ENCODE assay signal across 7 mouse cellular contexts in the genomic region with DNA sequence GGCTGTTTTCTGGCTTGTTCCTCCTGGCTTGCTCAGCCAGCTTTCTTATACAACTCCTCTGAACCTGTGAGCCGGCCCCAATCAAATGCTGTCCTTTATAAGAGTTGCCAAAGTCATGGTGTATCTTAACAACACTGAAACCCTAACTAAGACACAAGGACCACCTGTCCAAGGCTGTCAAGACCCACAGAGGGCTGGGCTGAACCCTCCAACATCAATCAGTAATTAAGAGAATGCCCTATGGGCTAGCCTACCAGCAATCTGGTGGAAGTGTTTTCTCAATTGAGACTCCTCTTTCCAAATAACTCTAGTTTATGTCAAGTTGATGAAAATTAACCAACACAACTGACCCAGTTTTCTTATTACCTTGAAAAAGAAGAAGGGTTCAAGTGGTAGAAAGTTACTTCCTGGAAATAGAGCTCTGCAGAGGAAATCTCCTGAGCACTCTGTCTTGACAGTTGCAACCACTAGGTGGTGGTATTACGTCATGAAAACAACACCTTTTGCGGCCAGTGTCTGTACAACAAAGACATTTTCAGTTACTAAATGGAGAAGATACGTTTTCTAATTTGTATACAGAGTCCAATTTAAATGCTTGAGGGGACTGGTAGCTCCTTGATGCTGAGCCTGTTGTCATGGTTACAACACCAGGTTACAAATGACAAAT. TPM values are rescaled to one million over a fixed set of nuclear protein-coding genes. Genes with fewer than 3 reads are reported as not detected.
A peak's percentile ranks its signal among the peaks of the same experiment; 100 is the strongest.
DNase-seq lines count a peak whose midpoint lies in the region; ATAC-seq lines count a peak whose summit lies in the region.

No protein-coding gene starts in this region.

- no peak overlapping the region for H3K4me2 ChIP-seq in forebrain, embryonic 14.5 days (ENCODE audit: low read length)
- no peak overlapping the region for H3K4me2 ChIP-seq in hindbrain, embryonic 14.5 days (replicated peaks)

- H3K36me3 ChIP-seq in forebrain, embryonic 14.5 days (ENCODE audit: control insufficient read depth, insufficient read depth, low read length): no peaks in the 10 kb centered on the region
- no peaks in the 10 kb centered on the region for H3K36me3 ChIP-seq in hindbrain, embryonic 14.5 days (replicated peaks; ENCODE audit: control insufficient read depth, insufficient read depth)

- 18% methylated on average over 4 of the region's 4 CpGs for WGBS in forebrain, embryonic 14.5 days
- 25% methylated on average over 4 of the region's 4 CpGs for WGBS in hindbrain, embryonic 14.5 days

- DNase-seq in NIH3T3 (ENCODE audit: low read depth): peak; percentile 91
- DNase-seq in c-Kit-positive CD71-positive TER-119-positive erythroid progenitor cells, embryonic 14.5 days (ENCODE audit: low spot score): peak; percentile 63
- peak; percentile 94 for DNase-seq in forebrain, embryonic 14.5 days (ENCODE audit: low spot score)
- DNase-seq in hindbrain, embryonic 14.5 days (ENCODE audit: low spot score): peak; percentile 90
- DNase-seq in layer of hippocampus, postnatal 25 days (ENCODE audit: extremely low spot score in 1 of 2, low spot score in 1 of 2): peak; percentile 33 to 77
- DNase-seq in right cerebral cortex, postnatal 10 days (ENCODE audit: low spot score in 2 of 2): peak; percentile 82 to 87

- no peaks in the 10 kb centered on the region for H3K9me3 ChIP-seq in forebrain, embryonic 14.5 days (replicated peaks; ENCODE audit: control insufficient read depth, low read length)
- H3K9me3 ChIP-seq in hindbrain, embryonic 14.5 days (ENCODE audit: control insufficient read depth, low read length): no peaks in the 10 kb centered on the region

- peak; percentile 88 for ATAC-seq in forebrain, embryonic 14.5 days
- ATAC-seq in hindbrain, embryonic 14.5 days (ENCODE audit: low FRiP score): peak; percentile 79
- ATAC-seq in megakaryocyte-erythroid progenitor cell, adult 5-6 weeks (replicated peaks; ENCODE audit: low FRiP score, low TSS enrichment, poor library complexity, severe bottlenecking): peak; percentile 88

- no peak overlapping the region for H3K4me3 ChIP-seq in forebrain, embryonic 14.5 days (ENCODE audit: low read depth, low read length)
- no peak overlapping the region for H3K4me3 ChIP-seq in hindbrain, embryonic 14.5 days (replicated peaks; ENCODE audit: low read length)

- no peaks in the 10 kb centered on the region for H3K27me3 ChIP-seq in forebrain, embryonic 14.5 days (replicated peaks; ENCODE audit: control insufficient read depth, insufficient read depth, low read length)
- no peaks in the 10 kb centered on the region for H3K27me3 ChIP-seq in hindbrain, embryonic 14.5 days (ENCODE audit: control insufficient read depth, insufficient read depth, low read length)

- no peaks in the 10 kb centered on the region for H3K4me1 ChIP-seq in forebrain, embryonic 14.5 days (ENCODE audit: control insufficient read depth, insufficient read depth, low read length)
- no peaks in the 10 kb centered on the region for H3K4me1 ChIP-seq in hindbrain, embryonic 14.5 days (replicated peaks; ENCODE audit: control insufficient read depth, insufficient read depth, low read length)

- H3K9ac ChIP-seq in forebrain, embryonic 14.5 days (ENCODE audit: low read length): no peak overlapping the region
- peak overlapping the region; percentile 26; the same call in 1 of the 2 replicates for H3K9ac ChIP-seq in hindbrain, embryonic 14.5 days

- H3K27ac ChIP-seq in forebrain, embryonic 14.5 days (ENCODE audit: low read depth, low read length): no peak overlapping the region
- H3K27ac ChIP-seq in hindbrain, embryonic 14.5 days: no peak overlapping the region

RNA-seq across cellular contexts. Expression of a gene that starts 1.4 kb away (rescaled TPM):
- polyA plus RNA-seq in forebrain, embryonic 14.5 days (2014; fragmentation: Nextera tagmentation; extraction: Ambion mirVana): 36.7 and 44.8 TPM in 2 replicates
- 35.2 and 42.9 TPM in 2 replicates for polyA plus RNA-seq in hindbrain, embryonic 14.5 days (2014; fragmentation: Nextera tagmentation; extraction: Ambion mirVana)
- total RNA-seq in layer of hippocampus, postnatal 25 days (2021): 10 to 100 TPM; 18.9 to 23.6 TPM
- 0.68 and 11.0 TPM in 2 replicates for total RNA-seq in megakaryocyte-erythroid progenitor cell, adult 5-6 weeks (2014; fragmentation: Nextera tagmentation)
- total RNA-seq in megakaryocyte-erythroid progenitor cell, adult 5-6 weeks (2017): 2.9 and 5.0 TPM in 2 replicates

RNA-seq across cellular contexts. Expression of a gene that starts 35.9 kb away (rescaled TPM):
- polyA plus RNA-seq in forebrain, embryonic 14.5 days (2014; fragmentation: Nextera tagmentation; extraction: Ambion mirVana): 0.95 and 0.97 TPM in 2 replicates
- 0.24 and 0.76 TPM in 2 replicates for polyA plus RNA-seq in hindbrain, embryonic 14.5 days (2014; fragmentation: Nextera tagmentation; extraction: Ambion mirVana)
- total RNA-seq in layer of hippocampus, postnatal 25 days (2021): under 1 TPM; 0.21 to 0.54 TPM
- not detected in 2 replicates for total RNA-seq in megakaryocyte-erythroid progenitor cell, adult 5-6 weeks (2014; fragmentation: Nextera tagmentation)
- not detected in 2 replicates for total RNA-seq in megakaryocyte-erythroid progenitor cell, adult 5-6 weeks (2017)

RNA-seq across cellular contexts. Expression of a gene that starts 36.2 kb away (rescaled TPM):
- polyA plus RNA-seq in forebrain, embryonic 14.5 days (2014; fragmentation: Nextera tagmentation; extraction: Ambion mirVana): 78.6 and 80.3 TPM in 2 replicates
- 52.7 and 58.3 TPM in 2 replicates for polyA plus RNA-seq in hindbrain, embryonic 14.5 days (2014; fragmentation: Nextera tagmentation; extraction: Ambion mirVana)
- total RNA-seq in layer of hippocampus, postnatal 25 days (2021): 10 to 100 TPM; 21.0 to 21.9 TPM
- 84.0 and 122 TPM in 2 replicates for total RNA-seq in megakaryocyte-erythroid progenitor cell, adult 5-6 weeks (2014; fragmentation: Nextera tagmentation)
- total RNA-seq in megakaryocyte-erythroid progenitor cell, adult 5-6 weeks (2017): 135 and 144 TPM in 2 replicates

RNA-seq across cellular contexts. Expression of a gene that starts 41.4 kb away (rescaled TPM):
- polyA plus RNA-seq in forebrain, embryonic 14.5 days (2014; fragmentation: Nextera tagmentation; extraction: Ambion mirVana): 73.8 and 80.9 TPM in 2 replicates
- 73.4 and 75.2 TPM in 2 replicates for polyA plus RNA-seq in hindbrain, embryonic 14.5 days (2014; fragmentation: Nextera tagmentation; extraction: Ambion mirVana)
- total RNA-seq in layer of hippocampus, postnatal 25 days (2021): 10 to 100 TPM; 25.8 to 28.9 TPM
- total RNA-seq in megakaryocyte-erythroid progenitor cell, adult 5-6 weeks (2014; fragmentation: Nextera tagmentation): 310 and 320 TPM in 2 replicates
- 64.9 and 137 TPM in 2 replicates for total RNA-seq in megakaryocyte-erythroid progenitor cell, adult 5-6 weeks (2017)

RNA-seq across cellular contexts. Expression of a gene that starts 57.8 kb away (rescaled TPM):
- 12.8 and 13.8 TPM in 2 replicates for polyA plus RNA-seq in forebrain, embryonic 14.5 days (2014; fragmentation: Nextera tagmentation; extraction: Ambion mirVana)
- polyA plus RNA-seq in hindbrain, embryonic 14.5 days (2014; fragmentation: Nextera tagmentation; extraction: Ambion mirVana): 11.7 and 13.3 TPM in 2 replicates
- 10 to 100 TPM in 1 of 2 experiments, 1 to 10 TPM in 1; 9.4 to 10.7 TPM for total RNA-seq in layer of hippocampus, postnatal 25 days (2021)
- 2.0 and 4.8 TPM in 2 replicates for total RNA-seq in megakaryocyte-erythroid progenitor cell, adult 5-6 weeks (2014; fragmentation: Nextera tagmentation)
- total RNA-seq in megakaryocyte-erythroid progenitor cell, adult 5-6 weeks (2017): 2.8 and 3.9 TPM in 2 replicates
